Mouse (Mus musculus) small intestine, adult 2 months (tissue): ENCODE measurements around the gene Hibadh. TPM values are rescaled to one million over a fixed set of nuclear protein-coding genes. Genes with fewer than 3 reads are reported as not detected.

Experiments
- H3K27ac ChIP-seq: fragments of 200-500 bp; 2 replicates; pipeline ENCODE4 v1.5.1; 2012; ENCODE audit warnings: low read depth, low read length, control low read depth, inconsistent platforms; ENCODE audit not compliant: insufficient read depth
- H3K27me3 ChIP-seq: fragments of 200-500 bp; 2 replicates; pipeline ENCODE4 v1.6.1; 2012; ENCODE audit warnings: mild to moderate bottlenecking, moderate library complexity, low read length, inconsistent platforms; ENCODE audit not compliant: control insufficient read depth, insufficient read depth
- H3K36me3 ChIP-seq: fragments of 200-500 bp; 2 replicates; pipeline ENCODE4 v1.6.1; 2012; ENCODE audit warnings: mild to moderate bottlenecking, low read length, control low read depth, inconsistent platforms; ENCODE audit not compliant: control insufficient read depth, insufficient read depth
- H3K4me1 ChIP-seq: fragments of 200-500 bp; 2 replicates; pipeline ENCODE4 v1.6.1; 2012; ENCODE audit warnings: low read length, inconsistent platforms, mixed read lengths; ENCODE audit not compliant: control insufficient read depth, insufficient read depth, insufficient read length
- H3K4me3 ChIP-seq: fragments of 200-500 bp; 2 replicates; pipeline ENCODE4 v1.5.1; 2012; ENCODE audit warnings: low read depth, mild to moderate bottlenecking, control low read depth, inconsistent platforms, low read length, moderate library complexity
- CTCF ChIP-seq: fragments of 200-500 bp; IDR thresholded peaks from 2 replicates; pipeline ENCODE4 v1.5.1; 2012; ENCODE audit warnings: low read depth, mild to moderate bottlenecking, control low read depth, inconsistent platforms, low read length, moderate library complexity, mixed read lengths; ENCODE audit not compliant: insufficient replicate concordance, insufficient read length; ENCODE audit errors: extremely low read depth
- POLR2A ChIP-seq: fragments of 200-500 bp; IDR thresholded peaks from 2 replicates; pipeline ENCODE4 v1.6.1; 2012; ENCODE audit warnings: low read depth, mild to moderate bottlenecking, control low read depth, inconsistent platforms, low read length, moderate library complexity
- WGBS: fragments of 180-500 bp; shearing (Covaris S2); methylation state at CpG from one replicate; pipeline ENCODE4 v1.1.7; 2018; 5-methylcytosine and 5-hydroxymethylcytosine counted together
- polyA plus RNA-seq: library from polyadenylated mRNA; depleted of rRNA; stranded (reverse); fragments of >200 nt; gene quantifications from 2 replicates; pipeline ENCODE4 v1.2.3, GENCODE M21; 2012; rRNA removed

Gene Hibadh
- polyA plus RNA-seq, 1 experiment, result 9.9 TPM

GRCm38 (mm10) chr6:52502986-52503385 is 137.2 kb downstream of the Hibadh start:
- Histone ChIP-seq H3K27me3 (no peaks in the 10 kb centered on the region), H3K27ac (no peak overlapping the region), H3K4me3 (no peak overlapping the region), H3K36me3 (no peaks in the 10 kb centered on the region), H3K4me1 (no peaks in the 10 kb centered on the region)
- TF ChIP-seq POLR2A, result no peak
- TF ChIP-seq CTCF, result no peak
- 89% methylated on average over 2 of the region's 2 CpGs for WGBS

DNA sequence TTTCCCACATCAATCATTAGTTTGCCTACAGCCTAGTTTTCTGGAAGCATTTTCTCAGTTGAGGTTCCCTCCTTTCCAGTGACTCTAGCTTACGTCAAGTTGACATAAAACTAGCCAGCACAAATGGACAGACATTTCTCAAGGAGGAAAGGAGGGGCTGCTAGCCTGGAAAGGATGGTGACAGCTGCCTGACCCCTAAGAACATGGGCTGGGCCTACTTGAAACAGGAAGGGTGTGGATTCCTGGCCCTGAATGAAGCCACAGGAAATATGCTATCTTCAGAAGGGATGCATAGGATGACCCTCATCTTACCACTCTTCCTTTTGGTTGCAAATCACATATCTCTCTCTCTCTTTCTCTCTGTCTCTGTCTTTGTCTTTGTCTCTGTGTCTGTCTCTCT is 138.7 kb downstream of the Hibadh start:
- no peak overlapping the region for H3K4me3 ChIP-seq
- no peak for TF ChIP-seq CTCF
- TF ChIP-seq POLR2A, result no peak
- 82% methylated on average over 1 of the region's 1 CpGs for WGBS

More for the DNA sequence above, 138.7 kb downstream of the Hibadh start:
- Histone ChIP-seq H3K27ac (no peak overlapping the region), H3K36me3 (no peaks in the 10 kb centered on the region), H3K27me3 (no peaks in the 10 kb centered on the region), H3K4me1 (no peaks in the 10 kb centered on the region)

Other genes starting within 250 kb of the Hibadh start
- gene Tax1bp1, start 73.3 kb upstream of the Hibadh start, polyA plus RNA-seq, result 9.2 and 17.0 TPM in 2 replicates